Comparison of ENCODE assay signal across 16 mouse cellular contexts in genomic region chr4:140446455-140446854, GRCm38 (mm10).
"Had no signal": no experiment of that assay in that cellular context is flagged by ENCODE, and none has a peak within 500 bp of the region (broad histone marks: within the 10 kb centered on the region; RNA-seq: fewer than 3 reads in every experiment).

No protein-coding gene starts in this region.

- H3K36me3 ChIP-seq: neural tube, embryonic 13.5 days; neural tube, embryonic 15.5 days; stomach, embryonic 15.5 days had no signal

- H3K4me2 ChIP-seq: neural tube, embryonic 13.5 days; neural tube, embryonic 15.5 days; stomach, embryonic 15.5 days had no signal

- H3K9me3 ChIP-seq: neural tube, embryonic 13.5 days; neural tube, embryonic 15.5 days; stomach, embryonic 15.5 days had no signal

- H3K4me1 ChIP-seq: stomach, embryonic 15.5 days had no signal

- H3K4me3 ChIP-seq: neural tube, embryonic 13.5 days; neural tube, embryonic 15.5 days; stomach, embryonic 15.5 days had no signal

- DNase-seq: retina, postnatal 1 day; right cerebral cortex, adult 18-20 months; right cerebral cortex, postnatal 14 days; right cerebral cortex, postnatal 25 days; right cerebral cortex, postnatal 4 days; spleen, adult 18-20 months; thymus, adult 18-20 months; thymus, adult 2 months; thymus, postnatal 14 days; thymus, postnatal 25 days; thymus, postnatal 36 days; thymus, postnatal 4 days had no signal

- H3K27ac ChIP-seq: neural tube, embryonic 13.5 days; neural tube, embryonic 15.5 days; stomach, embryonic 15.5 days; stomach, postnatal 0 days had no signal

- H3K27me3 ChIP-seq: neural tube, embryonic 15.5 days; stomach, embryonic 15.5 days had no signal

- H3K9ac ChIP-seq: neural tube, embryonic 13.5 days; neural tube, embryonic 15.5 days; stomach, embryonic 15.5 days had no signal
